Mouse (Mus musculus) heart, adult 2 months (tissue): ENCODE results near the gene Six3.

Experiments
- CTCF ChIP-seq: fragments of 200-600 bp; IDR thresholded peaks from 2 replicates; pipeline ENCODE4 v1.8.1; 2022; ENCODE audit warnings: antibody characterized with exemption, mild to moderate bottlenecking, moderate library complexity
- POLR2A ChIP-seq: fragments of 200-500 bp; IDR thresholded peaks from 2 replicates; pipeline ENCODE4 v1.6.1; 2011; ENCODE audit warnings: mild to moderate bottlenecking, low read depth, low read length, control low read depth; ENCODE audit not compliant: insufficient read depth

- no peak for TF ChIP-seq CTCF
- no peak for TF ChIP-seq POLR2A
These were observed 4.3 kb upstream of the Six3 start for GRCm38 (mm10) chr17:85609094-85609425.
